Mouse (Mus musculus) right cerebral cortex, postnatal 4 days (tissue): ENCODE data around the gene Paxx.
"Not testable (repeated sequence)": the region's sequence is repeated elsewhere in the genome, so short reads cannot be mapped to it uniquely, and the experiment has no call there.

Source experiments
- DNase-seq: peaks from one replicate; pipeline ENCODE4 v3.0.0-alpha.2; 2022

Paxx gene

DNA sequence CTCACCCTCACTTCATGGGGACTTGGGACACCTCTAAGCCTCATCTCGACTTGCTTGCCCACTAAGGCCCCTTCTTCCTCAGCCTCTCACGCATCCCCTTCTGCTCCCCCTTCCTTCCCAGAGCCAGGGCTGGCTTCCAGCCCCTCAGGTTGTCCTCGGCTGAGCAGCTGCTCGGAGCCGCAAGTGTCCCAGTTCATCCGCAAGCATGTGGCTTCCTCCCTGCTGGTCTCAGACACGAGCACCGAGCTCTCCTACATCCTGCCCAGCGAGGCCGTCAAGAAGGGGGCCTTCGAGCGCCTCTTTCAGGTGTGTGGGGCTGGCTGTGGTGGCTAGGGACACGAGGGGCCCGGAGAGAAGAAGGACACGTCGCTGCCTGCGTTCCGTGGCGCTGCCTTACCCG is 19.8 kb downstream of the Paxx start:
- no peak for DNase-seq

DNA sequence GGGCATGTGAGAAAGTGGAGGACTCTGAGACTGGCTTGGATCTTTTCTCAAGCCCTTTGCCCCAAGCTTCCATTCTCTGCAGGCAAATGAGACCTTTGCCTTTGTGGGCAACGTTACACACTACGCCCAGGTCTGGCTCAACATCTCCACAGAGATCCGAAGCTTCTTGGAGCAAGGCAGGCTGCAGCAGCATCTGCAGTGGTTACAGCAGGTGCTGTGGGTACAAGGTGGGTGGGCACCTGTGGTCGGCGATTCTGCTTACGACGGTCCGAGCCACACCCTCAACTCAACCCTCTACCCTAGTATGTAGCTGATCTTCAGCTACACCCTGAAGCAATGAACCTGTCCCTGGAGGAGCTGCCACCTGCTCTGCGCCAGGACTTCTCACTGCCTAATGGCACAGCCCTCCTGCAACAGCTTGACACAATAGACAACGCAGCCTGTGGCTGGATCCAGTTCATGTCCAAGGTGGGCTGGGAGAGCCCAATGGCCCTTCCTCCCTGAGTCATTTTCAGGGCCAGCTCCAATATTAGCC is 24.5 kb downstream of the Paxx start:
- no peak for DNase-seq

DNA sequence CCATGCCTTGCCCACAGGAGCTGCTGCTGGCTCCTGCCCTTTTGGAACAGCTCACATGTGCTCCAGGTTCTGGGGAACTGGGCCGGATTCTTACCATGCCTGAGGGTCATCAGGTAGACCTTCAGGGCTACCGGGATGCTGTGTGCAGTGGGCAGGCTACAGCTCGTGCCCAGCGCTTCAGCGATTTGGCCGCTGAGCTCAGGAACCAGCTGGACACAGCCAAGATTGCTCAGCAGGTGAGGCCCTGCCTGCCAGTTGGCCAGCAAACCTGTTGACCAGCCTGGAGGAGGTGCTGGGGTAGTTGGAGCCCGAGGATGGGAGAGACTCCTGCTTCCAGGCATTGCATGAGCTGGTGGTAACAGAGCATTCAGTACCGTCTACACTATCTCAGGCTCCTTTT is 26.6 kb downstream of the Paxx start:
- no peak for DNase-seq

DNA sequence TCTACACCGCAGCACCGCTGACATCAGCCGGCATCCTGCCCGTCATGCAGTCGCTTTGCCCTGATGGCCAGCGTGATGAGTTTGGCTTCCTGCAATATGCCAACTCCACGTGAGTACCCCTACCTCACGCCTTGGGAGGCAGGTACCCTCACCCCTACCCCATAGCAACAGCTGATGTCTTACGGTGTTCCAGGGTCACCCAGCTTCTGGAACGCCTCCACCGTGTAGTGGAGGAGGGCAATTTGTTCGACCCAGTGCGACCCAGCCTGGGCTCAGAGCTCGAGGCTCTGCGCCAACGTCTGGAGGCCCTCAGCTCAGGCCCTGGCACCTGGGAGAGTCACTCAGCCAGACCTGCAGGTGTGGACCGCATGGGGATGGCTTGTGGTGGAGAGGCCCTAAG is 27.8 kb downstream of the Paxx start:
- DNase-seq, result no peak

DNA sequence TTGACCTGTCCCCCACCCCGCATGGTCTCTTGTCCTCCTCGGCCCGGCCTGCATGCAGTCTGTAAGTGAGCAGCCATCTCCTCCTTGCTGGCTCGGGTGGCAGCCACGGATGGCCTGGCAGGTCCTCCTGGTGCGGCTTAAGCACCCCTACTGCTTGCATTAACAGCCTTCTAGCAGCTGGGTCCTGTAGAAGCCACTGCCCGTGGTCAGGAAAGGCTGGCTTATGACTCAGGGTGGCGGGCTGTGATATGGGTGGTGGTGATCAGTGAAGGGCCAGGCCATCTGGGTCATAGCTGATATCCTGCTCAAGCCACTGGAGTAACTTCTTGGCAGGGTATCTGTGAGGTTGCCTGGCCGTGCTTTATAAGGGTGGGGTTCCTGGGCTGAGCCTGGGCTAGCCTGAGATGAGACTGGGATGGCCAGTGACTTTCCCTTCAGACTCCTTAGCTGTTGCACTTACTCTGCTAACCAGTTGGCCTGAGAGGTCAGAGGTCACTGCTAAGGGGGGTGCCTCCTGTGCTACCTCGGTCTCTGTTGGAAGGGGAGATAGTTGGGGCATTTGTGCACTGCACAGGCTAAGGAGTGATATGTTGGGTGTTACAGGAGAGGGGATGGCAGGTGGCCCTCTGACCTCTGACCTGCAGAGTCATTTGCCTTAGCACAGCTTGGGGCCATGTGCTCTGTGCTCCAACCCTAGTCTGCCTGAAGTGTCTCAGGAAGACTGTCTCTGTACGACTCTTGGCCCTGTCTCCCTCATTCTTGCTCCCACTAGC is 28.4 kb downstream of the Paxx start:
- DNase-seq, result no peak

GRCm38 (mm10) chr2:25431308-25431855 is 29.5 kb downstream of the Paxx start:
- no peak for DNase-seq

DNA sequence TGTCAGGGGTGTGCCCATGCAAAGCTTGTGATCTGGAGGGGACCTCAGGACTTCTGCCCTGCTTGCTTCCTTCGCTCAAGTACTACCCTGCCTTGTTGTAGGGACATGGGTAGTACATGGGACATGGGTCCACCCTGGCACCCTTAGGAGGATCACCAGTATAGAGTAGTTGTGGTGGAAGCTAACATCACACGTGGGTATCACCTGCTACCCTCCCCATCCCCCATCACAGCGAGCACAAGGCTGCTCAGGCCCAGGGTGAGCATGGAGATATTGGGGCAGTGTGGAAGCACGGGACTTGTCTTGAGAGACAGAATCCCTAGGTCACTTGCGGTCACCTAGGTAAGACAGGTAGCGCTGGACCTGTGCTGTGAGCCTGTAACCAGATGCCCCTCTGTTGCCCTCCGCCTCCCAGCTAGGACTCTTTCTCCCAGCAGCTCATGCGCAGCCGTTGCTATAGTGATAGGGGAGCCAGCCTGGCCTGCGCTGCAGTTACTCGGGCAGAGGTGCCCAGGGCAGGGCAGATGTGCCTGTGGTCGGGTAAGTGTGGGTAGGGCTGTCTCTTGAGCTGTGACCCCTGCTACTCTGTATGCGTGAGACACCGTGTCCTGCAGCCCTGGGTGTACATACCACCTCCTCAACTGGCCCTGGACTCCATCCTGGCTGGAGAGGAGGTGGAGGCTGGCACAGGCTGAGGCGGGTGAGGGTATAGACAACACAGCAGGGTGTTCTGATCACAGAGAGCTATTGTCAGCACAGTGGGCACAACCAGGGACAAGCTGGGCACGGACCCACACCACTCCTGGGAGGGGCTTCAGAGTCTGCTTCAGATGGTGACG is 30.3 kb downstream of the Paxx start:
- DNase-seq, result no peak

GRCm38 (mm10) chr2:25429435-25430180 is 31.3 kb downstream of the Paxx start:
- no peak for DNase-seq

DNA sequence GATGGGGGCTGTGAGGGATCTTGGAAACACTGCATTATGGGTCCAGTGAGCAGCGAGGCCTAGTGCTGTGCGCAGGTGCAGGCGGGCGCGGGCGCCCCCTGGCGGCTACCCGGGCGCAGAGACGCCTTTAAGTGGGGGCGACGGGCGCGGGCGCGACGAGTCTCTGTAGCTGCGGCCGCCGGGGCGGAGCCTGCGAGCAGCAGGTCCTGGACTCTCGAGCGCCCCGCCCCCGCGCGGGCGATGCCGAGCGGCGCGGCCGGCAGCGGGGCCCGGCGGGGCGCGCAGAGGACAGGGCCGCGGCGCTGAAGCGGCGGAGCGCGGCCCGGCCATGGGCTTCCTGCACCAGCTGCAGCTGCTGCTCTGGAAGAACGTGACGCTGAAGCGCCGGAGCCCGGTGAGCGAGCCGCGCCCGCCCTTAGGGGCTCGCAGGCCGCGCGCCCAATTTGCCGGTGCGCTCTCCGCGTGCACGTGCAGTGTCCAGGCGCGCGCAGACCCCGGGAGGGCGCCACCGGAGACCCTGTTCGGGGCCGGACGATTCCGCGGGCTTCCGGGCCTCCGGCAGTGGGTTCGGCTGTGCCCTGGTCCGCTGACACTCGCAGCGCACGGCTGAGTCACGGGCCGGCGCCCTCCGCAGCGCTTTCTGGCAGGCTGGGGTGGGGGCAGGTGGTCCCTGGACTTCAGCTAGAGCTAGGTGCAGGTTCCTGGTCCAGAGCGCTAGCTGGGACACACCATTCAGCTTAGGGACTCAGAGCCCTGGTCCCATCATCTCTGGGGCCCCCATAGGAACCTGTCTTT is 32.3 kb downstream of the Paxx start, which contains the start of gene Abca2:
Abca2 (plus strand) TSS at position 262 of the 795 bp plus-strand sequence.
- DNase-seq, result peak; percentile 95

DNA sequence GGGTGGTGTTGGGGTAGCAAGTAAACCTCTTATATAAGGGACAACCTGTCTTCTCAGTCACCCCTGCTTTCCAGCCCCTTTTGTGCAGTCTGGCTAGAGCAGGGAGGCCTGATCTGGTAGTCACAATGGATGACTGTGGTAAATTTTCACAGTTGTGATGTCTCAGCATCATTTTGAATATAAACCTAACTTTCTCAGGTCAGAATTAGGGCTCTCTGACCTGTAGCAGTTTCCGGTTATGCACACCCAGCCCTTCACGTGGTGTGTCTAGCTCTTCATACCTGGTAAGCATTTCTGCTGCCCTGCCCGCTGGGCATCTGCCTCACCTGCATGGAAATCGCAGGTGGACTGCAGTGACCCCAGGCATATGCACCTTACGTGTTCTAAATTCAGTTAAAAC is 33.6 kb downstream of the Paxx start:
- no peak for DNase-seq

GRCm38 (mm10) chr2:25426721-25427191 is 34.1 kb downstream of the Paxx start:
- DNase-seq, result peak; percentile 84

DNA sequence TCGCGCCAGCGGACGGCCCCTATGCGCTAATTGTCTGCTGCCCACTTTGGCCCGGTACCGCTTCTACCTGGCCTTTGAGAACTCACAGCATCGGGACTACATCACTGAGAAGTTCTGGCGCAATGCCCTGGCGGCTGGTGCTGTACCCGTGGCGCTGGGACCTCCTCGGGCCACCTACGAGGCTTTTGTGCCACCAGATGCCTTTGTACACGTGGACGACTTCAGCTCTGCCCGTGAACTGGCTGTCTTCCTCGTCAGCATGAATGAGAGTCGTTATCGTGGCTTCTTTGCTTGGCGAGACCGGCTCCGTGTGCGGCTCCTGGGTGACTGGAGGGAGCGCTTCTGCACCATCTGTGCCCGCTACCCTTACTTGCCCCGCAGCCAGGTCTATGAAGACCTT is 35.4 kb downstream of the Paxx start:
- peak; percentile 29 for DNase-seq

- DNase-seq, result no peak
Observed at GRCm38 (mm10) chr2:25423626-25424025, 37.3 kb downstream of the Paxx start.

- no peak for DNase-seq
Observed at GRCm38 (mm10) chr2:25422587-25423410, 38.1 kb downstream of the Paxx start, which contains the start of gene Fut7. Gene Fut7, plus strand, starts transcription at chr2:25423267.

GRCm38 (mm10) chr2:25421896-25422295 is 39.0 kb downstream of the Paxx start:
- peak; percentile 48 for DNase-seq

GRCm38 (mm10) chr2:25417426-25417825 is 43.5 kb downstream of the Paxx start:
- DNase-seq, result no peak

- not testable (repeated sequence) for DNase-seq
Observed at GRCm38 (mm10) chr2:25413436-25413835, 47.5 kb downstream of the Paxx start.

DNA sequence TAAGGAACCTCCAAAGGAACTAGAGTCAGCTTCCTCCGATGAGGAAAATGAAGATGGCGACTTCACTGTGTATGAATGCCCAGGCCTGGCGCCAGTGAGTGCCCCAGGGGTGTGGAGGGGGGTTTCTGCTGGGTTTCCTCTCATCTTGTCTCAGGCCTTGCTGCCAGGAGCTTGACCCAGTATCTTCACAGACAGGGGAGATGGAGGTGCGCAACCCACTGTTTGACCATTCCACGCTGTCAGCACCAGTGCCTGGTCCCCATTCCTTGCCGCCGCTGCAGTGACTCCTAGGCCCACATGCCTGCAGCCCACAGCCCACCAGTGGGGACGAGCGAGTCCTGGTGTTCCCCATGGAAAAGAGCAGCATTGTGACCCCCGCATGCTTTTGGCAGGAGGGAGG is 52.0 kb downstream of the Paxx start:
- DNase-seq, result no peak
